Mouse (Mus musculus) spleen, embryonic (tissue): ENCODE measurements around the gene AU040320.

Source experiments
- CTCF ChIA-PET: fragments of 350-600 bp; sonication (Branson Sonifier 250); formaldehyde crosslinking; loops from one replicate; lab custom pipeline; 2022; lab: Charles Lee

AU040320 gene

DNA sequence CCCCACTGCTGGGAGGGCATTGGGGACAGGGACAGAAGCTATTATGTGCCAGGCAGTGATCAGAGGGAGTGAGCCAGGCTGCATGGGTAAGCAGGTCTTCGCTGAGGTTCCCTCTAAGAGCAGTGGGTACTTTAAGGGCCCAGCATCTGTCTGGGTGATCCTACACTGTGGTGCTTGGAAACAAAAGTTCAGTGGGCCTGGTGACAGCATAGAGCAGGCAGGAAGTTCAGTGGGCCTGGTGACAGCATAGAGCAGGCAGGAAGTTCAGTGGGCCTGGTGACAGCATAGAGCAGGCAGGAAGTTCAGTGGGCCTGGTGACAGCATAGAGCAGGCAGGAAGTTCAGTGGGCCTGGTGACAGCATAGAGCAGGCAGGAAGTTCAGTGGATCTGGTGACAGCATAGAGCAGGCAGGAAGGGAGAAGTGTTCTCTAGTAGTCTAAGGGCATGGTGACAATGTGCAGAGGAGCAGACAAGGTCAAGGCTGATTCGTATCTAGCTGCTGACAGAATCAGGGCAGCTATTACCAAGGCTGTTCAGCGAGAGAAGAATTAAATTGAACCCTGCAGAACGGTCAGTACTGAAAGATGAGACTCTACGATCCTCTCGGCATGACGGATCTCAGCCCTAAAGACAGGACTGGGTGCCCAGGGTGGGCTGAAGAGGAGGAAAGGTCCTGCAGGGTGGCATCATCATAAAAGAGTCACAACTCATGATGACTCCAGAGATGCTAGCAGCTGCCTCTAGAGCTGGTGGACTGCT is 96.9 kb downstream of the AU040320 start:
- CTCF ChIA-PET: no interaction called here

GRCm38 (mm10) chr4:126850778-126851080 is 97.4 kb downstream of the AU040320 start:
- CTCF ChIA-PET: interaction anchor here (0.6 kb wide), 1 partner anchor 177 kb away, joined by 4 read pairs; no protein-coding TSS in a partner anchor

DNA sequence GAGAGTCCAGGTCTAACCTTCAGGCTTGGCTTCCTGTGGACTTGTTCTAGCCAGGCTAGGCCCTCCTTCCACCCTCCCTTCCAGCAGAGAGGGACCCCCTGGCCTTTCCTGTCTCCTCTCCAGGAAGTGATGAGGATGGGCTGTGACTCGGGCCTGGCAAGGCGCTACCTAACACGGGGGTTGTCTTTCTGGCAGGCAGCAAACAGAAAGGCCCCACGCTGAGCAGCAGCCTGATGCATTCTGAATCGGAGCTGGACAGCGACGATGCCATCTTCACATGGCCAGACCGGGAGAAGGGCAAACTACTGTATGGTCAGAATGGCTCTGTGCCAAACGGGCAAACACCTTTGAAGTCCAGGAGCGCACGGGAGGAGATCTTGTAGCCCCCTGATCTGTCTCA is 99.6 kb downstream of the AU040320 start:
- CTCF ChIA-PET: no interaction called here

- CTCF ChIA-PET: no interaction called here
These were observed 107.1 kb downstream of the AU040320 start for GRCm38 (mm10) chr4:126860268-126860986.

GRCm38 (mm10) chr4:126861514-126862266 is 108.3 kb downstream of the AU040320 start:
- CTCF ChIA-PET: no interaction called here

DNA sequence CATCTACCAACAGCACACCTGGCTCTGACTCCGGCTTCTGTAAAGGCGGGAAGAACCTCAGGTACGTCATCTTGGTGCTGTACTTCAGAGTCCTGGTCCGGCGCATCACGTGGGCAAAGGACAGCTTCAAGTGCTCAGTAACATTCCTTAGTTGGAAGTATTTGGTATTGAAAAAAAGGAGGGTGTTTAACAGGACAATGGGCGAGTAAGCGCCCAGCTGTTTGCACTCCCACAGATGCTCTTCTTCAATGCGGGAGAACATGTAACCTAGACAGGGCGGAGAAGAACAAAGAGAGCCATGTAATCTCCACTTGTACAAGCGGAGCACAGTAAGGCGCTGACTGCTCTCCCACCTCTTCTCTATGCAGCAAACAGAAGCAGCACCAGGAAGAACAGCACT is 115.4 kb downstream of the AU040320 start:
- CTCF ChIA-PET: no interaction called here

DNA sequence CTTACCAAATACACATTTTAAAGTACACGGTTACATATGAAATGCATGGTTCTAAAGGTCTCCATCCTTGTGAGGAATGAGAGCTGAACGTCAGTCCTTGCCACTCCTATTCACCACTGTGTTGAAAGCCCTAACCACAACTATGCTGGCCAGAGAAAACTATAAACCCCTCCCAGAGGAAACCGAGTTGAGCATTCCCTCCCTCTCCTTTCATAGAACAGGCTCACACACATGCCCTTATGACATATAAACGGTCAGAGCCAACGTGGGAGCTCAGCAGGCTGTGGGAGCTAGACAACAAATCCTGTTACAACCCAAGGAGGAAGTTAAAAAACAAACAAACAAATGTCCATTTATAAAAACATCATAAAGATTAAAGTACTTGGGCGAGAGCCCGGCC is 119.4 kb downstream of the AU040320 start:
- CTCF ChIA-PET: no interaction called here

DNA sequence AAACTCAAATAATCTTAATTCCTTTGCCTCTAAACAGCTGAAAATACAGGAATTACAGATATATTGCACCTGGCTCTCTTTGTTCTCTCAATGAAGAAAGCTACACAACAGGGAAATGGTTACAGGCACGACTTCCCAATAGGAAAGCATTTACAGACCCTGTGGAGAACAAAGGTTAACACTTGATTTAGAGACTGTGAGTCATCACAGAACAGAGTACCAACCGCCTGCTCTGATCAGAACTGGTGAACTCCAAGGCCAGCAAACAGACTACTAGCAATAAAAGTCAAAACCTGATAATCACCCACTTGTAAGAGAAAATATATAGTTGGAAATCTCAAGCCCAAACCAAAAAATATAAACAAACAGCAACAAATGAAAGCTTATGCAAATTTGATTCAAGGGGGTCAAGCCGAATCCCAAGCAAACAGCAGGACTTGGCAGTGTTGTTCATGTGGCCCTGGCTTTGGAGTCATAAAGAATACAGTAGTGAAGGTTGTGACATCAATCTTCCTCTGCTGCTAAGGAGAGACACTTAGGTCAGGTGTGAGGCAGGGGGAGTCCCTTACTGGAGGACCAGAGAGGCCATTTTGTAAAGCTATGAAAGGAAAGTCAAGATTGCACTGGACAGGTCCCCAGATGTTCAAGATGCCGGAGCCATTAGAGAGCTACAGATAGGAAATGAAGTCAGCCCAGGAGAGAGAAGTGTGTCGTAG is 126.4 kb downstream of the AU040320 start:
- CTCF ChIA-PET: no interaction called here

DNA sequence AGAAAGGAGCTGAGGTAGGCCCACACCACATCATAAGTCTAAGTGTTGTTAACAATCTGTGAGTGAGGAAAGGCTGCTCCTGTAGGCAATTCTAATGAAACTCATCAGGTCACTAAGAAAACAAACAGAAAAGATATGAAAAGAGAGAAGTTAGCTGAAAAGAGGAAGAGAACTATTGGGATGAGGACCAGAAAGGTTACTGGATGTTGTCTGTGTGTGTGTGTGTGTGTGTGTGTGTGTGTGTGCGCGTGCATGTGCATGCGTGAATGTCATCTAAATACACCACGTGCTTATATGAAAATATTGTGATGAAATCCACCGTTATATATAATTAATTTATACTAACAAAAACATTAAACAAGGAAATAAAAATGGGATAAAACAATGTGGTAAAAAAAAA is 130.3 kb downstream of the AU040320 start:
- CTCF ChIA-PET: interaction anchor here (0.6 to 0.7 kb wide), 2 partner anchors 279 to 329 kb away, joined by 5 to 11 read pairs; no protein-coding TSS in a partner anchor

DNA sequence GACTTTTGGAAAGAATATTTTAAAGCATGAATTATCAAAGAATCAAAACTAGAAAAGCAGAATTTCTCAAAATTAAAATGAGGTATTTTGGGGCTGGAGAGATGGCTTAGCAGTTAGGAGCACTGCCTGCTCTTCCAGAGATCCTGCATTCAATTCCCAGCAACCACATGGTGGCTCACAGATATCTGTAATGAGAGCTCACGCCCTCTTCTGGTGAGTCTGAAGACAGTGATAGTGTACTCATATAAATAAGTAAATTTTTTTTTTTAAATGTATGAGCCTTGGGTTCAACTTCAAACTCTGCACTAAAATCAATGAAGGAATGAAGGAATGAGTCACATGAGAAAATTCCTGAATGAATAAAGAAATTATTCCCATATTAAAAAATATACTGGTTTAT is 132.6 kb downstream of the AU040320 start:
- CTCF ChIA-PET: no interaction called here

DNA sequence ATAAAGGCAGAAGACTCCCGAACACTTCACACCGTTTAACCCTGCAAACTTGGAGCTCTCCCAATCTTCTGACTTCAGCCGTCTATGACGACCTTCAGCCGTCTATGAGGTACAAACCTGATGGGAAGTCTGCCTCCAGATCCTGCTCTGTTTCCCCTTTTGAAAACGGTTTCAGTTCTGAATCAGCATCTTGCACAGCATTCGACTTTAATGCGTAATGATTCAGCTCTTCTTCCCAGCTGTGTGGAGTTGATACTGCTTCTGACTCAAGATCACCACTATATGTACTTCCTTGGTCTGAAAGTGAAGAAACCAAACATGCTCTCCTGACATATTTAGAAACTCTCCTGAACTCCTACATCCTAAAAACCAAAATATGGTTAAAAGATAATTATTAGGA is 136.5 kb downstream of the AU040320 start:
- CTCF ChIA-PET: no interaction called here
